Mouse (Mus musculus) forebrain, embryonic 15.5 days (tissue): ENCODE results near the gene Dnase1l3. TPM values are rescaled to one million over a fixed set of nuclear protein-coding genes. Genes with fewer than 3 reads are reported as not detected.
A peak's percentile ranks its signal among the peaks of the same experiment; 100 is the strongest.

Experiments used
- ATAC-seq: fragments of 200-750 bp; cut with Nextera tagmentation; replicated peaks from 2 replicates; pipeline ENCODE4 v1.8.0; 2017; ENCODE audit warnings: mild to moderate bottlenecking, moderate TSS enrichment, moderate library complexity
- H3K27ac ChIP-seq: fragments of 300-500 bp; sonication (generic); replicated peaks from 2 replicates; pipeline ENCODE4 v1.5.1; 2015; ENCODE audit warnings: mild to moderate bottlenecking, inconsistent platforms
- H3K27me3 ChIP-seq: fragments of 300-500 bp; sonication (generic); 2 replicates; pipeline ENCODE4 v1.6.1; 2015; ENCODE audit warnings: inconsistent platforms
- H3K36me3 ChIP-seq: fragments of 300-500 bp; sonication (generic); 2 replicates; pipeline ENCODE4 v1.6.1; 2015; ENCODE audit warnings: mild to moderate bottlenecking, inconsistent platforms
- H3K4me1 ChIP-seq: fragments of 300-500 bp; sonication (generic); 2 replicates; pipeline ENCODE4 v1.6.1; 2015; ENCODE audit warnings: inconsistent platforms
- H3K4me2 ChIP-seq: fragments of 300-500 bp; sonication (generic); replicated peaks from 2 replicates; pipeline ENCODE4 v1.6.1; 2015; ENCODE audit warnings: mild to moderate bottlenecking, inconsistent platforms
- H3K4me3 ChIP-seq: fragments of 300-500 bp; sonication (generic); 2 replicates; pipeline ENCODE4 v1.5.1; 2015; ENCODE audit warnings: mild to moderate bottlenecking, inconsistent platforms
- H3K9ac ChIP-seq: fragments of 300-500 bp; sonication (generic); replicated peaks from 2 replicates; pipeline ENCODE4 v1.6.1; 2015; ENCODE audit warnings: mild to moderate bottlenecking, inconsistent platforms
- H3K9me3 ChIP-seq: fragments of 300-500 bp; sonication (generic); 2 replicates; pipeline ENCODE4 v1.6.1; 2016; ENCODE audit warnings: inconsistent platforms
- WGBS: fragments of 180-500 bp; shearing (Covaris S2); methylation state at CpG from one replicate; pipeline ENCODE4 v1.1.7; 2015; ENCODE audit warnings: mixed read lengths; 5-methylcytosine and 5-hydroxymethylcytosine counted together
- polyA plus RNA-seq: library from polyadenylated mRNA; unstranded; fragments of >200 nt; fragmentation: Nextera tagmentation; extraction: Ambion mirVana; gene quantifications from 2 replicates; pipeline ENCODE4 v1.2.1, GENCODE M21; 2015

The Dnase1l3 gene
- polyA plus RNA-seq, 1 experiment from 2014 or later: 0.09 TPM

GRCm38 (mm10) chr14:7943801-7944135 lies 50.6 kb downstream of the Dnase1l3 start:
- ATAC-seq: no peak
- Histone ChIP-seq H3K9ac (no peak overlapping the region), H3K4me3 (no peak overlapping the region), H3K9me3 (no peaks in the 10 kb centered on the region), H3K4me2 (no peak overlapping the region), H3K36me3 (peaks cover 30% of the 10 kb centered on the region), H3K27me3 (no peaks in the 10 kb centered on the region), H3K4me1 (peaks cover 9% of the 10 kb centered on the region), H3K27ac (peak overlapping the region; percentile 55)
- WGBS: 73% methylated on average over 3 of the region's 3 CpGs

- 57% methylated on average over 7 of the region's 7 CpGs for WGBS
- Histone ChIP-seq H3K4me3 (no peak overlapping the region), H3K27ac (peak overlapping the region; percentile 55), H3K27me3 (no peaks in the 10 kb centered on the region), H3K9me3 (no peaks in the 10 kb centered on the region), H3K36me3 (peaks cover 25% of the 10 kb centered on the region), H3K4me2 (no peak overlapping the region), H3K4me1 (peaks cover 9% of the 10 kb centered on the region), H3K9ac (no peak overlapping the region)
- peak; percentile 76 for ATAC-seq
Measured at GRCm38 (mm10) chr14:7943101-7943800, 51.1 kb downstream of the Dnase1l3 start.

GRCm38 (mm10) chr14:7941413-7941812 lies 53.0 kb downstream of the Dnase1l3 start:
- Histone ChIP-seq H3K9ac (no peak overlapping the region), H3K4me2 (no peak overlapping the region), H3K4me1 (peaks cover 18% of the 10 kb centered on the region), H3K36me3 (peaks cover 25% of the 10 kb centered on the region), H3K27me3 (no peaks in the 10 kb centered on the region), H3K9me3 (no peaks in the 10 kb centered on the region), H3K4me3 (no peak overlapping the region), H3K27ac (no peak overlapping the region)
- ATAC-seq: no peak
- WGBS: 75% methylated on average over 5 of the region's 5 CpGs

- no peak overlapping the region for H3K27ac ChIP-seq
- no peak overlapping the region for H3K9ac ChIP-seq
- 85% methylated on average over 19 of the region's 19 CpGs for WGBS
- no peaks in the 10 kb centered on the region for H3K9me3 ChIP-seq
- peaks cover 18% of the 10 kb centered on the region for H3K4me1 ChIP-seq
- peaks cover 33% of the 10 kb centered on the region for H3K36me3 ChIP-seq
- H3K4me2 ChIP-seq: no peak overlapping the region
- no peak for ATAC-seq
- no peak overlapping the region for H3K4me3 ChIP-seq
- no peaks in the 10 kb centered on the region for H3K27me3 ChIP-seq
Measured at GRCm38 (mm10) chr14:7938809-7939784, 55.3 kb downstream of the Dnase1l3 start.

GRCm38 (mm10) chr14:7937052-7937630 lies 57.2 kb downstream of the Dnase1l3 start:
- ATAC-seq: peak; percentile 51
- WGBS: 18% methylated on average over 17 of the region's 17 CpGs
- Histone ChIP-seq H3K36me3 (peaks cover 41% of the 10 kb centered on the region), H3K4me1 (0 out of 2 replicates have a peak, but pooled peaks cover 9% of the 10 kb centered on the region), H3K9ac (no peak overlapping the region), H3K4me2 (no peak overlapping the region), H3K4me3 (no peak overlapping the region), H3K9me3 (no peaks in the 10 kb centered on the region), H3K27me3 (no peaks in the 10 kb centered on the region), H3K27ac (no peak overlapping the region)

- no peak overlapping the region for H3K27ac ChIP-seq
- no peak for ATAC-seq
- WGBS: 95% methylated on average over 7 of the region's 7 CpGs
- H3K9ac ChIP-seq: no peak overlapping the region
- H3K4me2 ChIP-seq: no peak overlapping the region
- H3K4me3 ChIP-seq: no peak overlapping the region
- H3K4me1 ChIP-seq: 0 out of 2 replicates have a peak, but pooled peaks cover 9% of the 10 kb centered on the region
- peaks cover 59% of the 10 kb centered on the region for H3K36me3 ChIP-seq
- no peaks in the 10 kb centered on the region for H3K9me3 ChIP-seq
- no peaks in the 10 kb centered on the region for H3K27me3 ChIP-seq
Measured at GRCm38 (mm10) chr14:7934166-7934565, 60.2 kb downstream of the Dnase1l3 start.

DNA sequence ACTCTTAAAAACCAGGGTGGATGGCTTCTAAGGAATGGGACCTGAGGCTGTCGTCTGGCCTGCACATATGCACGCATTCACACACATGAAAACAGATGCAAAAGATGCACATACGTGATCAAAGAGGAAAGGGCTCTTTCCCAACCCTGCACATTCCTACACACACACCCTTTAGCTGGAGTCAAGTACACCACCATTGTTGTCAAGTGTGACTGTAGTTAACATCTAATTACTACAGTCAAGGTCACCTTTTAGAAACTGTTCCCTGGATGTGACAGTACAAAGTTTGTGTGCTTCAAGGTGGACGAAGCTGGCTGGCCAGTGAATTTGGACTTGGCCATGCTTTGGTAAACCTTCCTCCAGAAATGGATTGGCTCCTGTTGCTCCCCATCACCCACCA lies 62.2 kb downstream of the Dnase1l3 start:
- WGBS: 95% methylated on average over 4 of the region's 4 CpGs
- Histone ChIP-seq H3K27ac (no peak overlapping the region), H3K27me3 (no peaks in the 10 kb centered on the region), H3K9ac (no peak overlapping the region), H3K36me3 (peaks cover 73% of the 10 kb centered on the region), H3K4me2 (no peak overlapping the region), H3K9me3 (no peaks in the 10 kb centered on the region), H3K4me3 (no peak overlapping the region), H3K4me1 (0 out of 2 replicates have a peak, but pooled peaks cover 6% of the 10 kb centered on the region)
- ATAC-seq: no peak

DNA sequence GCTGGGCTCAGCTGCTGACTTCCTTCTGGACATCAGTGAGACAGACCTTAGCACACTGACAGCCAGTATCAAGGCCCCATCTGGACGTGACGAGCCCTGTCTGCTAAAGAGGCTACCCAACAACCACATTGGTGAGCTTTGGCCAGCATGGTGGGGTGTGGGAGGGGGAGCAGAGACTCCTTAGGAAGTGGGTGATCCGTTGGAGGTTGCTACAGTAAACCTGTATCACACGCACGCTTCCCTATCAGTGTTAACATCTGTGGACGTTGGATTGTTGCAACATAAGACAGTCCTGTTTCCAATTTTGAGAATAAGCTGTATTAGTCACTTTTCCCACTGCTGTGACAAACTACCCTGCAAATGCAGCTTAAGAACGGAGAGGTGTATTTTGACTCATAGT lies 65.3 kb downstream of the Dnase1l3 start:
- Histone ChIP-seq H3K27me3 (no peaks in the 10 kb centered on the region), H3K4me3 (no peak overlapping the region), H3K27ac (no peak overlapping the region), H3K4me1 (no peaks in the 10 kb centered on the region), H3K9ac (no peak overlapping the region), H3K36me3 (peaks cover 70% of the 10 kb centered on the region), H3K9me3 (no peaks in the 10 kb centered on the region), H3K4me2 (no peak overlapping the region)
- ATAC-seq: no peak
- 94% methylated on average over 7 of the region's 7 CpGs for WGBS

DNA sequence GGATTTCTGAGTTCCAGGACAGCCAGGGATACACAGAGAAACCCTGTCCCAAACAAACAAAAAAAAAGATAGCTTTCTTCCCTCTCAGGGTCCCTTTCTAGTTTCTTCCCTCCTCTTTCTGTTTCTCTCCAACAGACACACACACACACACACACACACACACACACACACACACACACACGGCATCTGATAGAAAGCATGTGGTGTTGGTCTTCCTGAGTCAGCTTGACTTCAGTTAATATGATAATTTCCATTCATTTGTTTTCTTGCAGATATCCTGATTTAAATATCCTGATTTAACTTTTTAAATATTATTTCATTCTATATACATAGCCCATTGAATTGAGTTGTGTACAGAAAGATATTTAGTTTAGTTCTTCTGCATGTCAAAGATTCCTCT lies 66.0 kb downstream of the Dnase1l3 start:
- no peak for ATAC-seq
- H3K27me3 ChIP-seq: no peaks in the 10 kb centered on the region
- H3K4me2 ChIP-seq: no peak overlapping the region
- no peak overlapping the region for H3K9ac ChIP-seq
- H3K27ac ChIP-seq: no peak overlapping the region
- H3K9me3 ChIP-seq: no peaks in the 10 kb centered on the region
- H3K4me1 ChIP-seq: no peaks in the 10 kb centered on the region
- peaks cover 69% of the 10 kb centered on the region for H3K36me3 ChIP-seq
- WGBS: 83% methylated on average over 1 of the region's 1 CpGs
- no peak overlapping the region for H3K4me3 ChIP-seq

DNA sequence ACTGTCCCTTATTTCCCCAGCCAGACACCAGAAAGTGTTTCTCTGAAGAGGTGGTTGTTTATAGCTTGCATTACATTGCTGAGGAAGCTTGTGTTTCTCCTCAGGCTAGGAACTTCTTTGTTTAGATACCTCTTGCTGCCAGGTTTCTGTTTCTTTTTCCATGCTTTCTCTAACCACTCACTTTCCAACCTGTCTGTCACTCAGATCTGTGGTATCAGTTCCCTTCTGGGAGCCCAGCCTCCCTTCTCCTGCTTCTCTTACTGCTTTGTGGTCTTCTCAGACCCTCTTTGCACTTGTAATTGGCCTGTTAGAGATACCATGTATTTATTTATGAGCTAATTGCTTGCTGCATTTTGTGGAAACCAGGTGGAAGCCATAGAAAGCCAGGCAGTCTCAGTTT lies 70.7 kb downstream of the Dnase1l3 start:
- H3K4me2 ChIP-seq: no peak overlapping the region
- no peak overlapping the region for H3K27ac ChIP-seq
- H3K9ac ChIP-seq: no peak overlapping the region
- H3K36me3 ChIP-seq: peaks cover 47% of the 10 kb centered on the region
- no peak for ATAC-seq
- H3K9me3 ChIP-seq: no peaks in the 10 kb centered on the region
- no peaks in the 10 kb centered on the region for H3K4me1 ChIP-seq
- H3K4me3 ChIP-seq: no peak overlapping the region
- no peaks in the 10 kb centered on the region for H3K27me3 ChIP-seq

GRCm38 (mm10) chr14:7921459-7921858 lies 72.9 kb downstream of the Dnase1l3 start:
- Histone ChIP-seq H3K27ac (no peak overlapping the region), H3K27me3 (no peaks in the 10 kb centered on the region), H3K36me3 (peaks cover 50% of the 10 kb centered on the region), H3K9ac (no peak overlapping the region), H3K9me3 (no peaks in the 10 kb centered on the region), H3K4me1 (no peaks in the 10 kb centered on the region), H3K4me3 (no peak overlapping the region), H3K4me2 (no peak overlapping the region)
- ATAC-seq: no peak
- 92% methylated on average over 5 of the region's 5 CpGs for WGBS

DNA sequence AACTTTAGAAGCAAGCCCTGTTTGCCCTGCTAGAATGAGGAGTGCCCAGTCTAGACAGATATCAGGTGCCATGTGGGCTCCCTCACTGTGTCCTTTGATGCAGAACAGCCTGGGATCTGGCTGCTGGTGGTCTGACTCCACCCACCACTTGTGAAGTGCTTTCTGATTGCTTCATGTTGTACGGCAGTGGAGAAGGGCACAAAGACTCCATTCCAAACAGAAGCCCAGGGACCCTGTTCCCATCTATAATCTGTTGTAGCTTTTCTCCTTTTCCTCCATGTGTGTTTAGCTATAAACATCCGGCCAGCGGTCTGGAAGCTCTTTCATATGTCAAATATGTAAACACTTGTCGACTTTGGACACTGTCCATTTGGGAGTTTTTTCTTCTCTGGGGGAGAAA lies 74.5 kb downstream of the Dnase1l3 start:
- no peak overlapping the region for H3K4me3 ChIP-seq
- no peak overlapping the region for H3K27ac ChIP-seq
- H3K27me3 ChIP-seq: no peaks in the 10 kb centered on the region
- 76% methylated on average over 4 of the region's 4 CpGs for WGBS
- no peaks in the 10 kb centered on the region for H3K4me1 ChIP-seq
- ATAC-seq: no peak
- no peak overlapping the region for H3K9ac ChIP-seq
- H3K4me2 ChIP-seq: no peak overlapping the region
- H3K9me3 ChIP-seq: no peaks in the 10 kb centered on the region
- H3K36me3 ChIP-seq: peaks cover 56% of the 10 kb centered on the region
